Mouse (Mus musculus): ENCODE data around the gene Prlh.

Gene Prlh

GRCm38 (mm10) chr1:90933001-90933400 lies 19.9 kb upstream of the Prlh start:
- no peak for TF ChIP-seq GATA4 (IDR thresholded peaks at IDR 0.05; ENCODE audit: insufficient replicate concordance, low read length)

GRCm38 (mm10) chr1:90936990-90937389 lies 15.9 kb upstream of the Prlh start:
- no peak for TF ChIP-seq GATA4 (IDR thresholded peaks at IDR 0.05; ENCODE audit: insufficient replicate concordance, low read length)

GRCm38 (mm10) chr1:90939980-90940379 lies 12.9 kb upstream of the Prlh start:
- TF ChIP-seq GATA4 (IDR thresholded peaks at IDR 0.05; ENCODE audit: insufficient replicate concordance, low read length): no peak

- TF ChIP-seq GATA4 (IDR thresholded peaks at IDR 0.05; ENCODE audit: insufficient replicate concordance, low read length): no peak
Observed at GRCm38 (mm10) chr1:90945171-90945570, 7.7 kb upstream of the Prlh start.

GRCm38 (mm10) chr1:90947252-90947651 lies 5.7 kb upstream of the Prlh start:
- TF ChIP-seq GATA4 (IDR thresholded peaks at IDR 0.05; ENCODE audit: insufficient replicate concordance, low read length): no peak

- no peak for TF ChIP-seq GATA4 (IDR thresholded peaks at IDR 0.05; ENCODE audit: insufficient replicate concordance, low read length)
Observed at GRCm38 (mm10) chr1:90949309-90949708, 3.6 kb upstream of the Prlh start.

GRCm38 (mm10) chr1:90951670-90952069 lies 1.2 kb upstream of the Prlh start:
- TF ChIP-seq GATA4 (IDR thresholded peaks at IDR 0.05; ENCODE audit: insufficient replicate concordance, low read length): no peak

GRCm38 (mm10) chr1:90953688-90954087 lies 780 bp downstream of the Prlh start:
- TF ChIP-seq GATA4 (IDR thresholded peaks at IDR 0.05; ENCODE audit: insufficient replicate concordance, low read length): no peak

- TF ChIP-seq GATA4 (IDR thresholded peaks at IDR 0.05; ENCODE audit: insufficient replicate concordance, low read length): no peak
Observed at GRCm38 (mm10) chr1:90956245-90957096, 3.6 kb downstream of the Prlh start.

- no peak for TF ChIP-seq GATA4 (IDR thresholded peaks at IDR 0.05; ENCODE audit: insufficient replicate concordance, low read length)
Observed at GRCm38 (mm10) chr1:90962526-90962925, 9.6 kb downstream of the Prlh start.

- TF ChIP-seq GATA4 (IDR thresholded peaks at IDR 0.05; ENCODE audit: insufficient replicate concordance, low read length): no peak
Observed at GRCm38 (mm10) chr1:90962994-90963393, 10.1 kb downstream of the Prlh start.

- TF ChIP-seq GATA4 (IDR thresholded peaks at IDR 0.05; ENCODE audit: insufficient replicate concordance, low read length): no peak
Observed at GRCm38 (mm10) chr1:90967583-90967982, 14.7 kb downstream of the Prlh start.

GRCm38 (mm10) chr1:90968649-90969048 lies 15.7 kb downstream of the Prlh start:
- TF ChIP-seq GATA4 (IDR thresholded peaks at IDR 0.05; ENCODE audit: insufficient replicate concordance, low read length): no peak

- TF ChIP-seq GATA4 (IDR thresholded peaks at IDR 0.05; ENCODE audit: insufficient replicate concordance, low read length): no peak
Observed at GRCm38 (mm10) chr1:90969347-90969784, 16.5 kb downstream of the Prlh start, which contains the start of gene Rab17. Gene Rab17 (minus strand): TSS chr1:90969661.

GRCm38 (mm10) chr1:90969881-90970390 lies 17.0 kb downstream of the Prlh start:
- no peak for TF ChIP-seq GATA4 (IDR thresholded peaks at IDR 0.05; ENCODE audit: insufficient replicate concordance, low read length)

- no peak for TF ChIP-seq GATA4 (IDR thresholded peaks at IDR 0.05; ENCODE audit: insufficient replicate concordance, low read length)
Observed at GRCm38 (mm10) chr1:90972911-90973573, 20.1 kb downstream of the Prlh start.

Data from liver, adult (tissue).